Mouse (Mus musculus) thymus, postnatal 10 days (tissue): ENCODE results near the gene Picalm.
"Not testable (repeated sequence)": the region's sequence is repeated elsewhere in the genome, so short reads cannot be mapped to it uniquely, and the experiment has no call there.

Source experiments
- DNase-seq, 2 experiments: peaks; one replicate each; pipeline ENCODE4 v3.0.0; 2021; ENCODE audit warnings: low spot score in 2 of 2

Picalm gene

DNA sequence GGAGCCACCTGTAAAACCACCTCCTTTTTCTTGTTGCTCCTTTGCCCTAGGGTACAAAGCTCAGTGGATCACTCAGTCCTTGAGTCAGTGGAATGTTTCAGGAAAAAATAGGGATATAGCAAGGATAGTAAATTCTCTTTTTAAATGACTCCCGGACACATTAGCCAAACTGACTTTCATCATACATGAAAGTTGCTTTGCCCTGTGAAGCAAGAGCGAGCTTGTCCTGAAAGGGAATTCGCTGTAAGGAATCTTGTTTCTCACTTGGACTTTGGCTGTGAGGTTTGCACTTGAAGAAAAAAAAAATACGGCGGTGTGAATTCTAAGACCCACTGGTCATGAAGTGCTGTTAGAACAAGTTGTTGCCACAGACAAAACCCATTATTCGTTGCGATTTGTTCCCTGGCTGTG is 1.8 kb downstream of the Picalm start:
- no peak for DNase-seq

DNA sequence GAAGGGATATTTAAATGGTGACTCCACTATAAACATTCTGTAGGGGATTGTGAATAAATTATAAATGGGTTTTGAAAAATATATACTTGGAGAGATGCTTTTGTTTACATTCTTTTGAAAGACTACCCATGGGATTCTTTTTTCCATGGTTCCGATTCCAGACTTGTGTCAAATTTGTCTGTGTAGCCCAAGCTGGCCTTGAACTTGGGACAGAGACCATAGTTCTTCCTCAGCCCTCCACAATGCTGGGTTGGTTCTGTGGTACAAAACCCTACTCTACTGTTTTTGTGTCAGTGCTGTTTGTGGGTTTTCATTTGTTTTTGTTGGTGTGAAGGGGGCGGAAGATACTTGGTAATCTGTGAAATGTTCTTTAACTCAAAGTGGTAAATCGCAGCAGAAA is 2.3 kb downstream of the Picalm start:
- DNase-seq = no peak

- no peak for DNase-seq
Measured at GRCm38 (mm10) chr7:90136736-90137135, 6.7 kb downstream of the Picalm start.

DNA sequence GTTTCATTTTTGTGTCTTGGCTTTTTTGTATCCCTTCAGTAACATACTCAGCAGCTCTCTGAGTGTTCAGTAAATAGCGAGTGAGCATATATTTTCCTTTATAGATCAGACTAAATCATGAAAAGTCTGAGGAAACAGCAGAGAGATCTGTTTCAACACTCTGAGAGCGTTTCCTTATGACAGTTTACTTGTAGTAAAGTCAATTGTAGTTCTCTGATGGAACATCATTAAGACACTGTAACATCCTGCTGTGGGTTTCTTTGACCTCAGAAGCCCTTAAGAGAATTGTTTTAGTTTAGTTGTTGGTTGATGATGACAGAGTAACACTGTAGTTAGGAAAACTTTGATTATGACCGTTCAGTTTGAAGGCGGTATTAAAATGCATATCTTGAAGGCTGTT is 8.3 kb downstream of the Picalm start:
- no peak for DNase-seq

- no peak for DNase-seq
Measured at GRCm38 (mm10) chr7:90140290-90140689, 10.3 kb downstream of the Picalm start.

- DNase-seq = no peak
Measured at GRCm38 (mm10) chr7:90144275-90144674, 14.3 kb downstream of the Picalm start.

DNA sequence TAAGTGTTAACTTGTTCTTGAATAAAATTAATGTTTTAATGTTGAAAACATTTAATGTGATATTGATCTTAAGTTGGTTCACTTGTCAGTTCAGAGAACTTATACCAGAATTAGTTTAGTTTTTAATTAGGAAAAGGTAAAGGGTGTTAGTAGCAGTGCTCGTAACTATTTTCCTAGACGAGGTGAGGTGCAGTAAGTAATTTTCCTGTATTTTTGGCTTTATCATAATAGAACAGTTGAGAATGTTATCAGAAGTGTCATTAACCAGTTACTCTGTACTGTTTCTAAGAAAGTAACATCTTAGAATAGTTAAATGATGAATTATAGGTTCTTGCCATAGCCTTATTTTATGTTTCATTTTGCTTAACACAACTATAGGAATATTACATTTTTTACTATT is 15.0 kb downstream of the Picalm start:
- no peak for DNase-seq

DNA sequence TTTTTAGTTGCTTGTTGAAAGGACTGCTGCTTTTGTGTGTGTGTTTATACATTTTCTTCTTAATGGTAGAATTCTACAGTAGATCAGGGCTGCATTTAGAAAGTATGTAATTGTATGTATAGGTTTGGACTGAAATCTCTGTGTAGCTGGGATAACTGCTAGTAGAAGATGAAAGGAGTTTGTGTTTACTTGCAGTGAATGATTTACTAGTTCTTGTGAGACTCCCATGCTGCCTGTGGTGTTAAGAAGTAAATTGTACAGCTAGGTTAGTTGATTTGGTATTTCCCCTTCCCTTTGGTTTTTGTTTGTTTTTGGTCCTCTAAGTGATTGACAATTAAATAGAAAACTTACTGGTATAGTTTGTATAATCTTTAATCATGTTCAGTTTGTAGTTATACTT is 15.4 kb downstream of the Picalm start:
- DNase-seq = no peak

- DNase-seq = no peak
Measured at GRCm38 (mm10) chr7:90145897-90146296, 15.9 kb downstream of the Picalm start.

DNA sequence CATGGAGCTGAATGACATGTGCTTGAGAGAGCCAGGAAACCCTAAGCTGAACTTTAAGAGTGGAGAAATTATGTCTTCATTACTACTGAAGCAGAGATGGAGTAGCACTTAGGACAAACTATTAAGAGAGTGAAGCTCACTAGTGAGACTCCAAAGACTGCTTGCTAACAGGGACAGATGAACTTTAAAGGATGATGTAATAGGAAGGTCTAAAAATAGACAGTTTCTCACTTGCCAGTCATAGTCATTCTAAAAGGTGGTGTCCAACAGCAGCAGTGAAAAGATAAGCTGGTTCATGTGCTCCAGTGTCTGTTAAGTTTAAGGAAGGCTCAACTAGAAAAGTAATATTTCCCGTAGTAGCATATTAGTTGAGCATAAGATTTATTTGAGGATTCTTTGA is 16.3 kb downstream of the Picalm start:
- no peak for DNase-seq

DNA sequence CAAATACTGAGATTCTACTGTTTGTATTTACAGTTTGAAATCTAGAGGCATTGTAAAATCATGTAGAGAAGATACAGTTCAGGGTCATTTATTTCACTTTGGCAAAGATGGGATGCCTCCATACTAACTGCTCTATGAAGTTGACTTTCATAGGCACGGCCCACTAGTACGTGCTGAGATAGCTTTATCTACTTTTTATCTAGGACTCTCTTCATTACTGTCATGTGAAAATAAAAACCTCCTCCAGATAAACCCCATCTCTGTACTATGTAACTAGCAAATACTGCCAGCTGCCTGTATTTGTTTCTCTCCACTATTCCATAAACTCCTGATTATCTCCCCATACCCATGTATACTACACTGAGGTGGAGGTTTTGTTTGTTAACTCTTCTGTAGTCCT is 18.0 kb downstream of the Picalm start:
- no peak for DNase-seq

DNA sequence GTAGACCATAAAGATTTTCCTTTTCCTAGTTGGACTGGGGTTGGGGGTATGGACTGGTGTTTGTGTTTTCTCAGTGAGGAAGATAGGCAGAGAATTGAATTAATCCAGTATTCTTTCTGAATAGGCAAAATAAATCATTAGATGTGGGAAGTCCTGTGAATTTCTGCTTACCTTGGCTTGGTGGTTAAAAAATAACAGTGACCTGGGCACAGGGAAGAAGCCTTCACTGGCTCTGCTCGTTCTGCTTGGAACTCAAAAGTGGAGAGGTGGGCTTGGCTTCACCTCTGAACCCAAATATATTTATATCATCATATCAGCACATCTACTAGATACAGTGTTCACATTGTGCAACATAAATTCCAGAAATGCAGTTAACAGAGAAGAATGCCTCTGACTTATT is 18.5 kb downstream of the Picalm start:
- no peak for DNase-seq

GRCm38 (mm10) chr7:90150311-90150710 is 20.3 kb downstream of the Picalm start:
- DNase-seq = peak; percentile 22 to 52

DNA sequence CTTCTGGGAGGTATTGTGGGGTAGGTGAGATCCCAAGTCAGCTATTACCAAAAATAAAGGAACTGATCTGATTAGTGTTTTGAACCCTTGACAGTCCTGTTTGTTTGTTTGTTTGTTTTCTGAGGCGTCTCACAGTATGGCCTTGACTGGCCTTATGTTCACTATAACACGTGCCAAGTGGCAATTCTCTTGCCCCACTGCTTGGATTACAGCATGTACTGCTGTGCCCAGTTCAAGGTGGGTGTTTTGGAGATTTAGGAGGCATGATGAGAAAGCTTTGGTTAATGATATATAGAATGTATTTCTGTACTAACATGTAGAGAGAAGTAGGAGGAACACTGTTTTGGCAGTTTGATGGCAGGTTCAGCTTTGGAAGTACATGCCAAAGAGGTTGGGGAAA is 28.0 kb downstream of the Picalm start:
- no peak for DNase-seq

GRCm38 (mm10) chr7:90160598-90160997 is 30.6 kb downstream of the Picalm start:
- no peak for DNase-seq

GRCm38 (mm10) chr7:90164276-90164675 is 34.3 kb downstream of the Picalm start:
- no peak for DNase-seq

DNA sequence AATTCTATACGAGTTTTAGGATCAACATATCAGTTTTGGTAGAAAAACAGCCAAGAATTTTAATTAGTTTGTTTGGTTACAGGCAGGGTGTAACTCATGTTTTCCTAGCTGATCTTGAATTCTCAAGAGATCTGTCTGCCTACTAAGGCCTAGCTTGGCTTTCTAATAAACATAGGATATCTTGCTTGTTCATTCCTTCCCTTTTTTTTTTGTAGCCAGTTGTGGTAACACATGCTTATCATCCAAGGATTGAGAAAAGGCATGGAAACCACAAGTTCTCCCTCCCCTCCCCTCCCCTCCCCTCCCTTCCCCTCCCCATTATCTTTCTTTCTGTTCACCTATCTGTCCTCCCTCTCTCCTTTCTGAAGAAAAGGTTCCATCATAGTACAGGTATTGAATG is 36.0 kb downstream of the Picalm start:
- DNase-seq = no peak

DNA sequence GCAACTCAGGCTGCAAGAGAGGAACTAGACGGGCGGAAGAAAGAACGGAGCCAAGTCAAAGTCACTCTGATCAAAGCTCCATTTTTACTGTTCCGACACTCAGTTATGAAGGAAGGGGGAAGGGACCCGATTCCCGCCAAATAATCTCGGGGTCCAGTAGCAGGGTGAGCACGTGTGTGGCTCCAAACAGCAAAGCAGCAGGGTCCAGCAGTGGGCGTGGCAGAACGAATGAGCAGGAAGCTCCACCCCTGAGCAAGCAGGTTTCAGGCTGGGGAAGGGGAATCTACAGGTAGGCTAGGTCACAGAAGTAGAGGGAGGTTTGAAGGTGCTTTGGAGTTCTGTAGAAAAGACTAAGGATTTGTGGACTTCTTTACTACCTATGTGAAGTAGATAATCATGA is 37.8 kb downstream of the Picalm start:
- DNase-seq = not testable (repeated sequence)

DNA sequence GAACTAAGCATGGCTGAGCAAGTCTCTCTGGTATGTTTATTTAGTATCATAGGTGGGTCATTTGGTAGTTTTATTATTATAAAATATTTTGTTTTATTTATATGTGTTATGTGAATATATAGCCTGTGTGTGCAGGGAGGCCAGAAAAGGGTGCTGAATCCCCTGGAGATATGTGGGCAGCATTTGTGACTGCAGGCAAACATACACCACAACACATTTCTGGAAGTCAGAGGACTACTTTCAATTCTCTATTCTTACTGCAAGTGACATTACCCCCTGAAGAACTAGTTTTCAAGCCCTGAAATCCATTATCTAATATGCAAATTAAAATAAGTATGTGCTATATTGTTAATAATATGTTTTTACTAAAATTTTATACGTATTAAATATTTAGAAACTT is 43.8 kb downstream of the Picalm start:
- no peak for DNase-seq

GRCm38 (mm10) chr7:90175576-90175975 is 45.6 kb downstream of the Picalm start:
- no peak for DNase-seq

DNA sequence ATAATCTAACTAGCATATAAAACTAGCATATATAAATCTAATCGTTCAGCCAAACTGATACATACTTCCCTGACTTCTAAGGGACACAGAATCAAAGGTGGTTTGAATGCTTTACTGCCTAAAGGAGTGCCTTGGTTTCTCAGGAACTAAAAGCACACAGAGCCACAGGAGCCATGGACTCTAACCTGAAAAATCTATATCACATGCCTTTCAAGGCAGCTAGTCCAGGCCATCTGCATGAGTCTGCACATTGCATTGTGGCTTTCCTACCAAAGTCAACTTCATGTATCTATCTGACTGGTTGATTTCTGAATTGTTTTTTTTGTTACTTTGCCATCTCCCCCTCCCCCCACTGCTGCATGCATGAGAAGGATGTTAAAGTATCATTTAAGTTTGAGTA is 50.6 kb downstream of the Picalm start:
- DNase-seq = no peak

DNA sequence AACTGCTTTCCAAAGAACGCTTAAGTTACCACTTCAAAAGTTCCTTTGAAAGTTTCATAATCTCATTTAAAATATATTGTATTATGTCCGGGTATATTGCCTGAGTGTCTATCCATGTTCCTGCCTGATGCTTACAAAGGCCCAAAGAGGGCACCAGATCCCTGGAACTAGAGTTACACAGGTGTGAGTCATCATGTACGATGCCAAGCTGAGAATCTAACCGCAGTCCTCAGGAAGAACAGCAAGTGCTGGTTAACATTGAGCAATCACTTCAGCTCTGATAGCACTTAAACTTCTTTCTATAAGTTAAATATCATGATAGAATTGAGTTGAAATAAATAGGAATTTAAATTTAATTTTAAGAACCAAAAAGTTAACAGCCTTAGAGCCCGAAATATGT is 70.2 kb downstream of the Picalm start:
- no peak for DNase-seq

GRCm38 (mm10) chr7:90201877-90202465 is 72.0 kb downstream of the Picalm start:
- DNase-seq = no peak

GRCm38 (mm10) chr7:90203914-90204313 is 73.9 kb downstream of the Picalm start:
- DNase-seq = no peak

DNA sequence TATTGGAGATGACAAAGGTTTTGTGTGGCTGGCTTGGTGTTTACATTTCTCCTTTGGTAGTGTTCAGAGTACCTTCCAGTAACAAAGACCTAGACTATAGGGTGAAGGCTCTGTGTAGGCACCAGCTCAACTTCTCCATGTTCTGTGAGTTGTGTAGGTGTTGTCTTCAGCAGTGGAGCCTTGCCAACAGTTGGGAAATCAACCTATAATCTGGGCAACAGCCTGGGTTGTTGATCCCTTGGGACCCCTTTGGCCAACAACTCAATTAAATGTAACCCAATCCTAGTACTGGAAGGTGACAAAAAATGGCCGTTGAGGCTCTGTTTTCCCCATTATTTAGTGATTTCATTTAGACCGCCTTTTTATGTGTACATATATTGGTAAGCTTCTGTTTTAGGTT is 80.1 kb downstream of the Picalm start:
- DNase-seq = no peak
